ENCODE assay signal across 22 mouse cellular contexts in genomic region chr1:191986674-191987480, GRCm38 (mm10).
"Had no signal": no experiment of that assay in that cellular context is flagged by ENCODE, and none has a peak within 500 bp of the region (broad histone marks: within the 10 kb centered on the region; RNA-seq: fewer than 3 reads in every experiment).

No protein-coding gene starts in this region.

- H3K9me3 ChIP-seq: limb, embryonic 10.5 days; limb, embryonic 13.5 days; liver, embryonic 12.5 days; liver, embryonic 15.5 days; lung, embryonic 15.5 days; megakaryocyte, embryonic 14.5 days; midbrain, embryonic 10.5 days; midbrain, embryonic 15.5 days; neural tube, embryonic 12.5 days; neural tube, embryonic 15.5 days had no signal

- DNase-seq: kidney, adult 2 months; kidney, postnatal 25 days; liver; lung, adult 18-20 months; lung, postnatal 10 days; lung, postnatal 36 days; right cerebral cortex, adult 18-20 months; right cerebral cortex, postnatal 14 days; thymus, postnatal 4 days had no signal

- H3K4me3 ChIP-seq: layer of hippocampus, adult 2 months; limb, embryonic 10.5 days; limb, embryonic 13.5 days; liver, embryonic 12.5 days; liver, embryonic 15.5 days; lung, embryonic 15.5 days; megakaryocyte, embryonic 14.5 days; midbrain, embryonic 10.5 days; midbrain, embryonic 15.5 days; neural tube, embryonic 12.5 days; neural tube, embryonic 15.5 days had no signal

- H3K27ac ChIP-seq: kidney, postnatal 0 days; layer of hippocampus, adult 2 months; limb, embryonic 10.5 days; limb, embryonic 13.5 days; liver, embryonic 12.5 days; liver, embryonic 15.5 days; lung, embryonic 15.5 days; midbrain, embryonic 10.5 days; midbrain, embryonic 15.5 days; neural tube, embryonic 12.5 days; neural tube, embryonic 15.5 days had no signal

- ATAC-seq: intestine, embryonic 16.5 days; liver, embryonic 12.5 days; midbrain, embryonic 15.5 days had no signal

- H3K9ac ChIP-seq: limb, embryonic 13.5 days; liver, embryonic 12.5 days; liver, embryonic 15.5 days; lung, embryonic 15.5 days; midbrain, embryonic 15.5 days; neural tube, embryonic 12.5 days; neural tube, embryonic 15.5 days had no signal

- H3K4me2 ChIP-seq: limb, embryonic 13.5 days; liver, embryonic 12.5 days; liver, embryonic 15.5 days; lung, embryonic 15.5 days; midbrain, embryonic 15.5 days; neural tube, embryonic 12.5 days; neural tube, embryonic 15.5 days had no signal

- H3K4me1 ChIP-seq: midbrain, embryonic 15.5 days had no signal

- H3K27me3 ChIP-seq: neural tube, embryonic 12.5 days had no signal

- H3K36me3 ChIP-seq: limb, embryonic 10.5 days; limb, embryonic 13.5 days; liver, embryonic 12.5 days; liver, embryonic 15.5 days; lung, embryonic 15.5 days; midbrain, embryonic 10.5 days; midbrain, embryonic 15.5 days; neural tube, embryonic 12.5 days; neural tube, embryonic 15.5 days had no signal
